31 mouse cellular contexts compared by ENCODE assay signal in the genomic region with DNA sequence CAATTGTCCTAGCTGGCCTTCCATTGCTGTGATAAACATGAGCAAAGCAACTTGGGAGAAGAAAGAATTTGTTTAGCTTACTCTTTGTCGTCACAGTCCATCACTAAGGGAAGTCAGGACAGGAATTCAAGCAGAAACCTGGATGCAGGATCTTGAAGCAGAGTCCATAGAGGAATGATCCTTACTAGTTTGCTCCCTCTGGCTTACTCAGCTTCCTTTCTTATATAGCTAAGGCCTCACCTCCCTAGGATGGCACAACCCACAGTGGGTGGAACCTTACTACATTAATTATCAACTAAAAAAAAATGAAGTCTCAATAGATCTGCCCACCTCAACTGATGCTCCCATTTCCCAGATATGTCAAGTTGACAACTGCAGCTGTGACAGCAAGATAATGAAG. TPM values are rescaled to one million over a fixed set of nuclear protein-coding genes. Genes with fewer than 3 reads are reported as not detected.
"Had no signal": no experiment of that assay in that cellular context is flagged by ENCODE, and none has a peak within 500 bp of the region (broad histone marks: within the 10 kb centered on the region; RNA-seq: fewer than 3 reads in every experiment).

No protein-coding gene starts in this region.

- H3K27me3 ChIP-seq: limb, embryonic 12.5 days; limb, embryonic 13.5 days; limb, embryonic 15.5 days; liver, embryonic 12.5 days; liver, embryonic 13.5 days; liver, embryonic 15.5 days; lung, embryonic 15.5 days; megakaryocyte, embryonic 14.5 days; midbrain, embryonic 12.5 days; midbrain, embryonic 13.5 days; midbrain, embryonic 15.5 days; neural tube, embryonic 12.5 days had no signal

- H3K36me3 ChIP-seq: limb, embryonic 10.5 days; limb, embryonic 12.5 days; limb, embryonic 13.5 days; limb, embryonic 15.5 days; liver, embryonic 12.5 days; liver, embryonic 13.5 days; liver, embryonic 15.5 days; lung, embryonic 15.5 days; midbrain, embryonic 10.5 days; midbrain, embryonic 12.5 days; midbrain, embryonic 13.5 days; midbrain, embryonic 15.5 days; neural tube, embryonic 12.5 days had no signal

- H3K4me2 ChIP-seq: limb, embryonic 12.5 days; limb, embryonic 13.5 days; limb, embryonic 15.5 days; liver, embryonic 11.5 days; liver, embryonic 12.5 days; liver, embryonic 13.5 days; liver, embryonic 15.5 days; lung, embryonic 14.5 days; lung, embryonic 15.5 days; midbrain, embryonic 11.5 days; midbrain, embryonic 12.5 days; midbrain, embryonic 13.5 days; midbrain, embryonic 15.5 days; neural tube, embryonic 12.5 days had no signal

- H3K9ac ChIP-seq: limb, embryonic 12.5 days; limb, embryonic 13.5 days; limb, embryonic 15.5 days; liver, embryonic 12.5 days; liver, embryonic 13.5 days; liver, embryonic 14.5 days; liver, embryonic 15.5 days; liver, postnatal 0 days; lung, embryonic 14.5 days; lung, embryonic 15.5 days; midbrain, embryonic 12.5 days; midbrain, embryonic 13.5 days; midbrain, embryonic 15.5 days; neural tube, embryonic 12.5 days had no signal

- H3K4me3 ChIP-seq: limb, embryonic 10.5 days; limb, embryonic 12.5 days; limb, embryonic 13.5 days; limb, embryonic 15.5 days; liver, embryonic 12.5 days; liver, embryonic 13.5 days; liver, embryonic 15.5 days; lung, embryonic 15.5 days; megakaryocyte, embryonic 14.5 days; midbrain, embryonic 10.5 days; midbrain, embryonic 12.5 days; midbrain, embryonic 13.5 days; midbrain, embryonic 15.5 days; myocyte; neural tube, embryonic 12.5 days had no signal

- ATAC-seq: liver, embryonic 12.5 days; lung, postnatal 0 days; midbrain, embryonic 13.5 days; midbrain, embryonic 15.5 days; midbrain, embryonic 16.5 days had no signal

- H3K9me3 ChIP-seq: limb, embryonic 10.5 days; limb, embryonic 12.5 days; limb, embryonic 13.5 days; limb, embryonic 15.5 days; liver, embryonic 12.5 days; liver, embryonic 13.5 days; liver, embryonic 15.5 days; lung, embryonic 15.5 days; megakaryocyte, embryonic 14.5 days; midbrain, embryonic 10.5 days; midbrain, embryonic 12.5 days; midbrain, embryonic 13.5 days; midbrain, embryonic 15.5 days; neural tube, embryonic 12.5 days had no signal

- H3K27ac ChIP-seq: limb, embryonic 10.5 days; limb, embryonic 12.5 days; limb, embryonic 13.5 days; limb, embryonic 15.5 days; liver, embryonic 12.5 days; liver, embryonic 13.5 days; liver, embryonic 14.5 days; liver, embryonic 15.5 days; lung, embryonic 15.5 days; macrophage; midbrain, embryonic 10.5 days; midbrain, embryonic 12.5 days; midbrain, embryonic 13.5 days; midbrain, embryonic 15.5 days; neural tube, embryonic 12.5 days had no signal

- DNase-seq: left cerebral cortex, postnatal 4 days; liver; liver, embryonic 13.5 days; liver, postnatal 0 days; lung, adult 18-20 months; lung, adult 2 months; lung, embryonic 14.5 days; lung, postnatal 10 days; lung, postnatal 14 days; lung, postnatal 36 days; midbrain, embryonic 14.5 days had no signal

- H3K4me1 ChIP-seq: limb, embryonic 10.5 days; limb, embryonic 12.5 days; limb, embryonic 13.5 days; limb, embryonic 15.5 days; liver, embryonic 12.5 days; liver, embryonic 13.5 days; liver, embryonic 15.5 days; lung, embryonic 15.5 days; megakaryocyte, embryonic 14.5 days had no signal

RNA-seq across cellular contexts. Expression of gene Cobl, which starts 52.8 kb away (rescaled TPM):
- polyA plus RNA-seq: macrophage had no signal
